Mouse (Mus musculus) liver, adult 2 months (tissue): ENCODE results near the gene Alb. TPM values are rescaled to one million over a fixed set of nuclear protein-coding genes. Genes with fewer than 3 reads are reported as not detected.
A peak's percentile ranks its signal among the peaks of the same experiment; 100 is the strongest.

Experiments
- DNase-seq: peaks from one replicate; pipeline ENCODE4 v3.0.0-alpha.2; 2011; ENCODE audit warnings: low read depth, low spot score; ENCODE audit errors: extremely low read depth
- H3K27ac ChIP-seq: fragments of 200-500 bp; replicated peaks from 2 replicates; pipeline ENCODE4 v1.5.1; 2012; ENCODE audit warnings: low read depth, mild to moderate bottlenecking, control low read depth, inconsistent platforms, low read length; ENCODE audit not compliant: insufficient read depth
- H3K27me3 ChIP-seq: fragments of 200-500 bp; 2 replicates; pipeline ENCODE4 v1.6.1; 2012; ENCODE audit warnings: mild to moderate bottlenecking, moderate library complexity, low read length, inconsistent platforms; ENCODE audit not compliant: control insufficient read depth, insufficient read depth
- H3K36me3 ChIP-seq: fragments of 200-500 bp; 2 replicates; pipeline ENCODE4 v1.6.1; 2012; ENCODE audit warnings: low read length, inconsistent platforms; ENCODE audit not compliant: control insufficient read depth, insufficient read depth
- H3K4me1 ChIP-seq: fragments of 200-500 bp; 2 replicates; pipeline ENCODE4 v1.6.1; 2011; ENCODE audit warnings: low read length; ENCODE audit not compliant: control insufficient read depth, insufficient read depth
- H3K4me3 ChIP-seq: fragments of 200-500 bp; 2 replicates; pipeline ENCODE4 v1.5.1; 2011; ENCODE audit warnings: low read depth, mild to moderate bottlenecking, control low read depth, low read length, moderate library complexity; ENCODE audit not compliant: insufficient read depth
- H3K79me2 ChIP-seq: fragments of 200-500 bp; 2 replicates; pipeline ENCODE4 v1.6.1; 2012; ENCODE audit warnings: inconsistent platforms, mild to moderate bottlenecking, low read length, moderate library complexity; ENCODE audit not compliant: control insufficient read depth, insufficient read depth
- H3K9ac ChIP-seq: fragments of 200-500 bp; 2 replicates; pipeline ENCODE4 v1.6.1; 2012; ENCODE audit warnings: low read depth, mild to moderate bottlenecking, control low read depth, inconsistent platforms, low read length
- CTCF ChIP-seq: fragments of 200-500 bp; IDR thresholded peaks from 2 replicates; pipeline ENCODE4 v1.5.1; 2011; ENCODE audit warnings: low read depth, low read length, control low read depth
- POLR2A ChIP-seq: fragments of 200-500 bp; IDR thresholded peaks from 2 replicates; pipeline ENCODE4 v1.6.1; 2011; ENCODE audit warnings: low read length, control low read depth; ENCODE audit not compliant: insufficient read depth; ENCODE audit errors: extremely low read depth
- WGBS: fragments of 180-500 bp; shearing (Covaris S2); methylation state at CpG from one replicate; pipeline ENCODE4 v1.1.7; 2018; 5-methylcytosine and 5-hydroxymethylcytosine counted together
- polyA plus RNA-seq: library from polyadenylated mRNA; depleted of rRNA; stranded (reverse); fragments of >200 nt; gene quantifications from 2 replicates; pipeline ENCODE4 v1.2.3, GENCODE M21; 2012
- total RNA-seq: library from RNA; depleted of rRNA; stranded (reverse); fragments of >200 nt; gene quantifications from 2 replicates; pipeline ENCODE4 v1.2.3, GENCODE M21; 2014

Gene Alb
- total and polyA plus RNA-seq, 2 experiments, result 40,596 to 64,755 TPM

DNA sequence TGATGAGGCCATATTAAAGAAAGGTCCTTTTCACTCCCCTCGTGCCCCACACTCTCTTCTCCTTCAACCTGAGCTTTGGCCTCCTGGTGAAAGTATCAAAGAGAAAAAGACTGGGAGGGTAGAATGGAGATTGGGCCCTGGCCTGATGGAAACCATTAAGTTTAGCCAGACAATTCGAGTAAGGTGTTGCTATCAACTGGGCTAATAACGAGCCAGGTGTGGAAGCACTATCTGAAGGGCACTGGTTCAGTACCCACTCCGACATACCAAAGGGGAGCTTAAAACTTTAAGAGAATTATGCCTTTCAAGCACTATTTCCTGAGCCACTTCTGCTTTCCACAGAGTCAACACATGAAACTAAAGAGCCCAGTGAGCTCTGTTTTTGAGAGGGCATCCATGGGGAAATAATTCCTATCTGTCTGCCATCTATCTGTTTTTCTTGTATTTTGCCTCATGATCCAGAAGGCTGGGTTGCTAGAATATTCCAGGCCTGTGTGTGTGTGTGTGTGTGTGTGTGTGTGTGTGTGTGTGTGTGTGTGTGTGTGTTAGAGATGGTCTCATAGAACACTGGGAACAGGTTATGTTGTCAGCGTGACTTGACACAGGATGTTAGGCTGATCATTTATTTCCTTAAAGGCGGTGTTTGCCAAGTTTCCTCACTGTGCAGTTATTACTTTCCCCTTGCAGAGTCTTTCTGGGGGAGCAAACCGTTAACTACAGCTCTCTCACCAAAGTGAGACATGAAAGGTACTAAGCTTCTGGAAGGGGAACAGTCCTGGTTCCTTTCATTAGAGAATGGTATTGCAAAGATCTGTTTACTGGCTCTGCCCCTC, 16.8 kb downstream of the Alb start:
- H3K9ac ChIP-seq, result no peak overlapping the region
- 15% methylated on average over 7 of the region's 7 CpGs for WGBS
- H3K4me1 ChIP-seq, result no peaks in the 10 kb centered on the region
- peak; percentile 96 for DNase-seq
- no peaks in the 10 kb centered on the region for H3K79me2 ChIP-seq
- H3K27ac ChIP-seq, result peak overlapping the region; percentile 40
- H3K36me3 ChIP-seq, result peaks cover 23% of the 10 kb centered on the region
- no peak for TF ChIP-seq POLR2A
- TF ChIP-seq CTCF, result no peak
- H3K27me3 ChIP-seq, result no peaks in the 10 kb centered on the region
- H3K4me3 ChIP-seq, result no peak overlapping the region

DNA sequence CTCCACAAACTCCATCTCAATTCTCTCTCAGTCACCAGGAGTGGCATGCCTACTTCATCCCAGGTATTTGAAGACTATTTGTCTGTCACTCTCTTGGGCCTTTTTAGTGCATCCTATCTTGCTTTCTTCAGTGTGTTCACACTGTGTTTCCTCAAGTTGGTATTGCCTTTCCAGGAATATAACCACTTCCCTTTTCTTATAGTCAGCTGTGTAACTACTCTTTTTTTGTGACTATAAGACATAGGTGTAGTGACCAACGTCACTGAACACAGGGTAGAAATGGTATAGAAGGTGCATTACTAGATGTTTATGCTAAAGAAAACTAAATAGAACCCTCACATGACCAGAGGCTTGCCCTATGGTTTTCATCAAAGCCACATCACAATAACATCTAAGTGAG, 18.2 kb downstream of the Alb start:
- no peak overlapping the region for H3K27ac ChIP-seq
- no peak overlapping the region for H3K9ac ChIP-seq
- no peaks in the 10 kb centered on the region for H3K79me2 ChIP-seq
- DNase-seq, result peak; percentile 35
- no peak overlapping the region for H3K4me3 ChIP-seq
- H3K4me1 ChIP-seq, result peaks cover 1% of the 10 kb centered on the region; the same call in 1 of the 2 replicates
- 78% methylated on average over 1 of the region's 1 CpGs for WGBS
- peaks cover 21% of the 10 kb centered on the region for H3K36me3 ChIP-seq
- no peaks in the 10 kb centered on the region for H3K27me3 ChIP-seq
- no peak for TF ChIP-seq CTCF
- TF ChIP-seq POLR2A, result no peak

DNA sequence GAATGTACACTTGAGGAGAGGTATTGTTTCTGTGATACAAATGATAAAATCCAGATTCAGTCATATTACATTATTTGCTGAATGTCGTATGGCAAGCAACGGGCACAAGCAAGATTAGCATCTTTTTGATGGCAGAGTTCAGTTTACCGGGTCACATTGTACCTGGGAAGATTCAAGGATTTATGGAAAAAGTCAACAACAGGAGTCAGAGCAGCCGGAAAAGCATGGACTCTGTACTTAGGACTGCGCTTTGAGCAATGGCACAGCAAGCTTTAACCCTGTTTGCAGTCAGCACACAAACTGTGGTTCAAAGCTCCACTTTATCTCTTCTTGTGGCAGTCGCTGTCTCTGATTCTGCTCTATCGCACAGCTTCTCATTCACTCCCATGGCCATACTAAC, 24.9 kb downstream of the Alb start:
- Histone ChIP-seq H3K36me3 (no peaks in the 10 kb centered on the region), H3K9ac (0 out of 2 replicates have a peak overlapping the region, but pooled peaks have one; percentile 36), H3K27ac (peak overlapping the region; percentile 77), H3K79me2 (no peaks in the 10 kb centered on the region), H3K27me3 (no peaks in the 10 kb centered on the region), H3K4me3 (no peak overlapping the region), H3K4me1 (peaks cover 13% of the 10 kb centered on the region)
- WGBS, result 24% methylated on average over 7 of the region's 7 CpGs
- DNase-seq, result peak; percentile 97
- TF ChIP-seq POLR2A, result no peak
- no peak for TF ChIP-seq CTCF

DNA sequence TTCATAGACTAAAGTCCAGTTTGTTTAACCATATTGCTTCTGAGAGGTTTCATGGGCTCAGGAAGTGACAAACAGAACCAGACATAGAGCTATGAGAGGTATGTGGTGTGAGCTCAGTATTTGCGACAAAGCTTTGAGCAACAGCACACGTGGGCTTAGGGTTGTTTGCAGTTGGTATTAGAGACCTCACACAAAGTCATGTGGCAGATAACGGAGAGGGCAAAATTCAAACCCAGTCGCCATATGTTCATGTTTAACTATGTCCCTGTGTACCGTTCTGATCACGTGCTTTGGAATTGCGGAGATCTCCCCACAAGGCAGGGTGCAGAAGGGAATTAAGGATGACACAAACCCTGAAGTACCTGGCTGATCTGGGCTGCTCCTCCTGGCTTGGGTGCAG, 27.6 kb downstream of the Alb start:
- H3K36me3 ChIP-seq, result no peaks in the 10 kb centered on the region
- peaks cover 15% of the 10 kb centered on the region for H3K4me1 ChIP-seq
- no peak for DNase-seq
- 28% methylated on average over 7 of the region's 7 CpGs for WGBS
- no peak overlapping the region for H3K9ac ChIP-seq
- no peaks in the 10 kb centered on the region for H3K27me3 ChIP-seq
- no peak overlapping the region for H3K4me3 ChIP-seq
- no peak for TF ChIP-seq POLR2A
- TF ChIP-seq CTCF, result no peak
- H3K27ac ChIP-seq, result no peak overlapping the region
- no peaks in the 10 kb centered on the region for H3K79me2 ChIP-seq

DNA sequence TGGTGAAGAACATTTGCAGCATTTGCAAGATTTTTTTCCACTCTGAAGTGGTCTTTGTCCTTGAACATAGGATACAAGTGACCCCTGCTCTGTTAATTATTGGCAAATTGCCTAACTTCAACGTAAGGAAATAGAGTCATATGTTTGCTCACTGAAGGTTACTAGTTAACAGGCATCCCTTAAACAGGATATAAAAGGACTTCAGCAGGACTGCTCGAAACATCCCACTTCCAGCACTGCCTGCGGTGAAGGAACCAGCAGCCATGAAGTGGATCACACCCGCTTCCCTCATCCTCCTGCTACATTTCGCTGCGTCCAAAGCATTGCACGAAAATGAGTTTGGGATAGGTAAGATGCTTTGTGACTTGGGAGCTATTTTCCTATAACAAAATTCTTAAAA, 29.8 kb downstream of the Alb start, which contains the start of gene Afp:
Gene Afp, plus strand, starts transcription at position 220 of the 400 bp plus-strand sequence.
- H3K27me3 ChIP-seq, result no peaks in the 10 kb centered on the region
- no peaks in the 10 kb centered on the region for H3K36me3 ChIP-seq
- 73% methylated on average over 7 of the region's 7 CpGs for WGBS
- H3K9ac ChIP-seq, result no peak within 1 kb of the TSS
- H3K4me1 ChIP-seq, result peaks cover 9% of the 10 kb centered on the region
- H3K79me2 ChIP-seq, result no peaks in the 10 kb centered on the region
- no peak within 1 kb of the TSS for H3K27ac ChIP-seq
- DNase-seq, result no peak
- no peak for TF ChIP-seq CTCF
- no peak for TF ChIP-seq POLR2A
- H3K4me3 ChIP-seq, result 0 out of 2 replicates have a peak within 1 kb of the TSS, but pooled peaks have one; percentile 1

DNA sequence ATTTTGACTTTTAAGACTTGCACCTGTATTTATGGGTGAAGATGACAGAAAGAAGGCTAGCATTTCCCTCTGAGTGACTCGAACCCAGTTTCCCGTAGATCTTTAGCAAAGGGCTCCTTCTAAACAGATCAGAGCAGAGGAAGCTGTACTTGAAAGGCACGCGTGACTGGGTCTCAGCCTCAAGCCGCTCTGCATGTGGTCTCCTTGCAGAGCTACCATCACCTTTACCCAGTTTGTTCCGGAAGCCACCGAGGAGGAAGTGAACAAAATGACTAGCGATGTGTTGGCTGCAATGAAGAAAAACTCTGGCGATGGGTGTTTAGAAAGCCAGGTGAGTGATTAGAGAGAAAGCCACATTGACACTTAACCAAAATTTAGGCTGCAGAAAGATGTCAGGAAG, 31.7 kb downstream of the Alb start:
- Histone ChIP-seq H3K27ac (no peak overlapping the region), H3K4me1 (peaks cover 5% of the 10 kb centered on the region; the same call in 1 of the 2 replicates), H3K79me2 (no peaks in the 10 kb centered on the region), H3K27me3 (no peaks in the 10 kb centered on the region), H3K9ac (peak overlapping the region; percentile 12; the same call in 1 of the 2 replicates), H3K4me3 (no peak overlapping the region; the same call in 1 of the 2 replicates), H3K36me3 (no peaks in the 10 kb centered on the region)
- peak; percentile 33 for DNase-seq
- WGBS, result 26% methylated on average over 9 of the region's 9 CpGs
- TF ChIP-seq POLR2A, result no peak
- TF ChIP-seq CTCF, result no peak
